Mouse (Mus musculus) liver, adult 2 months (tissue): ENCODE data around the gene Polr2l.

Experiments used
- CTCF ChIP-seq: fragments of 200-500 bp; IDR thresholded peaks from 2 replicates; pipeline ENCODE4 v1.5.1; 2011; ENCODE audit warnings: low read depth, low read length, control low read depth
- POLR2A ChIP-seq: fragments of 200-500 bp; IDR thresholded peaks from 2 replicates; pipeline ENCODE4 v1.6.1; 2011; ENCODE audit warnings: low read length, control low read depth; ENCODE audit not compliant: insufficient read depth; ENCODE audit errors: extremely low read depth

DNA sequence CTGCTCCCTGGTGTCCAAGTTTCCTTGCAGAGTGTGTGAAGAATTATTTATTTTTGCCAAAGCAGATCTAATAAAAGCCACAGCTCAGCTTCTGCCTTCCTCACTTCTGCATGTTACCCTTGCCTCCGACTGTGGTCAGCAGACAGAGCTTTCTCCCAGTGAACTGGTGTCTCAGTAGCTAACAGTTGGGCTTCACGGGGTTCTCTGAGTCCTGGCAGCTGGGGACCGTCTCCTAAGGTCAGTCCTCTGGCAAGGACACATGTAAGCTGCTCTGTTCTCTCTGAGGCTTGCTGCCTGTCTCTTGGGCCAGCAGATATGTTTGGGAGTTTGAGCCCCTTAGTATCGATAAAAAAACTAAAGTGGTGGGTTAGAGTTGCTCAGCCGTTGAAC lies 14.9 kb downstream of the Polr2l start:
- TF ChIP-seq CTCF, result no peak
- TF ChIP-seq POLR2A, result no peak
